Mouse (Mus musculus) lung, adult 2 months (tissue): ENCODE measurements at regions not wholly inside any gene's neighbourhood (a gene's known extent, or its start where the extent isn't known, plus 50 kb on each side); places are given as distances from the start of the nearest gene placed in this dataset.

Experiments
- DNase-seq: peaks from one replicate; pipeline ENCODE4 v3.0.0; 2022
- H3K4me1 ChIP-seq: fragments of 200-500 bp; 2 replicates; pipeline ENCODE4 v1.6.1; 2011; ENCODE audit warnings: low read length; ENCODE audit not compliant: control insufficient read depth, insufficient read depth
- H3K4me3 ChIP-seq: fragments of 200-500 bp; replicated peaks from 2 replicates; pipeline ENCODE3; 2011; ENCODE audit warnings: low read depth, mild to moderate bottlenecking, control low read depth, low read length; ENCODE audit errors: extremely low read depth
- CTCF ChIP-seq: fragments of 200-500 bp; IDR thresholded peaks from 2 replicates; pipeline ENCODE4 v1.5.1; 2011; ENCODE audit warnings: mild to moderate bottlenecking, low read length, control low read depth; ENCODE audit not compliant: insufficient read depth
- POLR2A ChIP-seq: fragments of 200-500 bp; IDR thresholded peaks from 2 replicates; pipeline ENCODE4 v1.6.1; 2011; ENCODE audit warnings: low read depth, mild to moderate bottlenecking, control low read depth, low read length, borderline replicate concordance; ENCODE audit errors: extremely low read depth
- WGBS: fragments of 180-500 bp; shearing (Covaris S2); methylation state at CpG from one replicate; pipeline ENCODE4 v1.1.7; 2018; 5-methylcytosine and 5-hydroxymethylcytosine counted together

- no peak for TF ChIP-seq CTCF
- no peak for TF ChIP-seq POLR2A
- Histone ChIP-seq H3K4me1 (peaks cover 8% of the 10 kb centered on the region), H3K4me3 (no peak overlapping the region)
- WGBS: 79% methylated on average over 3 of the region's 3 CpGs
- no peak for DNase-seq
Observed at GRCm38 (mm10) chr3:21494904-21495303, 581.5 kb upstream of the Tbl1xr1 start.

- Histone ChIP-seq H3K4me1 (peaks cover 8% of the 10 kb centered on the region), H3K4me3 (no peak overlapping the region)
- WGBS: 43% methylated on average over 5 of the region's 5 CpGs
- no peak for TF ChIP-seq POLR2A
- no peak for TF ChIP-seq CTCF
- no peak for DNase-seq
Observed at GRCm38 (mm10) chr3:21495651-21496050, 580.8 kb upstream of the Tbl1xr1 start.

GRCm38 (mm10) chr3:21496166-21496565, 580.3 kb upstream of the Tbl1xr1 start:
- no peak for TF ChIP-seq POLR2A
- no peak for TF ChIP-seq CTCF
- 89% methylated on average over 2 of the region's 2 CpGs for WGBS
- no peak for DNase-seq
- H3K4me1 ChIP-seq: peaks cover 8% of the 10 kb centered on the region
- no peak overlapping the region for H3K4me3 ChIP-seq

DNA sequence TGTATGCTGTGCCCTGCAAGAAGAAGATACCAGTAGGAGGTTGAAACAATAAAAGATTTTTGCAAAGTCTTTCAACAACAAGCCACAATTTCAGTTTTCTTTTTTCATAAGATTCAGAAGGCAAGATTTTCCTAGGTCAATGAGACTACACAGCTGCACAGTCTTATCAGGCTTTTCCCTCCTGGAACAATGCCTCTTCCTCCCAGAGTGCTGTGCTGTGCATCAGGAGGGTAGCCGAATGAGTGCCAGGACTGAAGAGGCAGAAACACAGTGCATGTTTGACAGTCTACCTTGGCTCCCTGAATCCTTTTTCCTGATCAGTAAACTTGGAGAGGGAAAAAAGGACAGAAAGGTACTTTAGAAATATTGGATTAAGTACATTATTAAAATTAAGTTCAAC, 579.4 kb upstream of the Tbl1xr1 start:
- no peak for TF ChIP-seq CTCF
- no peak for TF ChIP-seq POLR2A
- peaks cover 8% of the 10 kb centered on the region for H3K4me1 ChIP-seq
- DNase-seq: no peak
- WGBS: 33% methylated on average over 1 of the region's 1 CpGs
- H3K4me3 ChIP-seq: no peak overlapping the region

- Histone ChIP-seq H3K4me1 (no peaks in the 10 kb centered on the region), H3K4me3 (no peak overlapping the region)
- no peak for TF ChIP-seq CTCF
- no peak for TF ChIP-seq POLR2A
- DNase-seq: no peak
- 93% methylated on average over 2 of the region's 2 CpGs for WGBS
Observed at GRCm38 (mm10) chr3:21507655-21508054, 568.8 kb upstream of the Tbl1xr1 start.

DNA sequence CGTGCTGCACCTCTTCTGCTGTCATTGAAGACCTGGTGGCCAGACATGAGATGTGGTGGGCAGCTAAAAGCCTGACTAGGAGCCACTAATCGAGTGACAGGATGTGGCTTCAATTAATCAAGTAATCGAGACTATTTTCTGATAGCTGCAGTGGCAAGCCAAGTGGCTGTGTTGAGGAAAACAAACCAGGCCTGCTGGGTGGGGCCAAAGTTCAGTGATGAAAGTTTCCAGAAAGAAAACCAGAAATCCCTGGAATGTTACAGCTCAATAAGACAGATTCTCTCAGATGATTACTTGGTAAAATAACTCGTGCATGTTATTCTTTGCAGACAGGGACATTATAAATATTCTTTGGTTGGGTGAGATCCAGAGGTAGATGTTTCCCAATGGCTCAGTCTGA, 564.4 kb upstream of the Tbl1xr1 start:
- H3K4me1 ChIP-seq: no peaks in the 10 kb centered on the region
- DNase-seq: no peak
- no peak for TF ChIP-seq POLR2A
- no peak for TF ChIP-seq CTCF
- no peak overlapping the region for H3K4me3 ChIP-seq
- 53% methylated on average over 4 of the region's 4 CpGs for WGBS

GRCm38 (mm10) chr3:21524426-21524937, 552.0 kb upstream of the Tbl1xr1 start:
- no peak for DNase-seq
- 43% methylated on average over 1 of the region's 1 CpGs for WGBS
- Histone ChIP-seq H3K4me1 (no peaks in the 10 kb centered on the region), H3K4me3 (no peak overlapping the region)
- TF ChIP-seq POLR2A (no peak), CTCF (no peak)

DNA sequence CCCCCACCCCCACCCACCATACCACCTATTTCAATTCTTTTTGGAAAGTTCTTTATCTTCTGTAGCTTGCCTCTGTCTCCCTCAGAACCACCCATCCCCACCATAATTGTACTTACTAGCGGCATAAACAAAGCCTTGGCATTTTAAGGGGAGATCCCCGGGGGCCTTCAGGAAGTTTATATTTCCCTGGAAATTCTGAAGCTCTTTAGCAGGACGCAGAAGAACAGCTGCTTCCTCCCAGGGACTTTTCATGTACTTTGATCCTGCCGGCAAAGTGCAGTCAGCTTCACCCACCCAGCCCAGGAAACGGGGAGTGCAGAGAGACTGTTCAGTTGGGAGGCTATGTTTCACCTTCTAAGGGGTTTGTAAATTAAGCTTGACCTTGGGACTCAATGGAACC, 545.6 kb upstream of the Tbl1xr1 start:
- WGBS: 33% methylated on average over 5 of the region's 5 CpGs
- Histone ChIP-seq H3K4me3 (no peak overlapping the region), H3K4me1 (peaks cover 3% of the 10 kb centered on the region; the same call in 1 of the 2 replicates)
- DNase-seq: no peak
- TF ChIP-seq CTCF: no peak
- TF ChIP-seq POLR2A: no peak

DNA sequence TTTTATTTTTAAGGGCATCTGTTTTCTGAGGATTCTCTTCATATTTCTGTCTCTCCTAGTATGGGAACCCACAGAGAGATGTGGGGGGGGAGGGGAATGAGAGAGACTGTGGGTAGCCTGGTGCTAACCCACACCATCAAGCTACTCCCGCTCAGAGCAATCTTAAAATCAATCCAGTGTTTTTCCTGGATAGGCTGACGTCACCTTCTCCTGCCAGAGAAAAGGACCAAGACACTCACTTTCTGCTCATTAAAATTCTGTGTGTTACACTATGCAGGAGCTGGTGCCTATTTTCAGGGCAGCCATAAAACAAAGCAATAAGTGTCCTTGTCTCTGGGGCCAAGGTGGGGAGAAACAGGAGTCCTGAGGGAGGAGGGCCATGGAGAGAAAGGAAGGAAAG, 537.3 kb upstream of the Tbl1xr1 start:
- no peak for TF ChIP-seq CTCF
- TF ChIP-seq POLR2A: no peak
- DNase-seq: no peak
- H3K4me1 ChIP-seq: no peaks in the 10 kb centered on the region
- WGBS: 97% methylated on average over 2 of the region's 2 CpGs
- no peak overlapping the region for H3K4me3 ChIP-seq

GRCm38 (mm10) chr3:21544456-21544855, 532.0 kb upstream of the Tbl1xr1 start:
- 66% methylated on average over 2 of the region's 2 CpGs for WGBS
- Histone ChIP-seq H3K4me1 (no peaks in the 10 kb centered on the region), H3K4me3 (no peak overlapping the region)
- DNase-seq: no peak
- TF ChIP-seq POLR2A (no peak), CTCF (no peak)
